Mouse (Mus musculus) thymus, adult 2 months (tissue): Measurements from ENCODE around the gene Tsen54. TPM values are rescaled to one million over a fixed set of nuclear protein-coding genes. Genes with fewer than 3 reads are reported as not detected.
"Not testable (repeated sequence)": the region's sequence is repeated elsewhere in the genome, so short reads cannot be mapped to it uniquely, and the experiment has no call there.

Source experiments
- DNase-seq: peaks from one replicate; pipeline ENCODE4 v3.0.0; 2021
- H3K27ac ChIP-seq: fragments of 200-500 bp; 2 replicates; pipeline ENCODE4 v1.5.1; 2012; ENCODE audit warnings: low read length, control low read depth; ENCODE audit not compliant: control insufficient read depth, insufficient read depth
- H3K27me3 ChIP-seq: fragments of 200-500 bp; 2 replicates; pipeline ENCODE4 v1.6.1; 2012; ENCODE audit warnings: mild to moderate bottlenecking, low read length, moderate library complexity, mixed read lengths; ENCODE audit not compliant: control insufficient read depth, insufficient read depth
- H3K36me3 ChIP-seq: fragments of 200-500 bp; 2 replicates; pipeline ENCODE4 v1.6.1; 2012; ENCODE audit warnings: mild to moderate bottlenecking, low read length, moderate library complexity; ENCODE audit not compliant: control insufficient read depth, insufficient read depth
- H3K4me1 ChIP-seq: fragments of 200-500 bp; replicated peaks from 2 replicates; pipeline ENCODE4 v1.6.1; 2012; ENCODE audit warnings: low read length; ENCODE audit not compliant: control insufficient read depth, insufficient read depth
- H3K4me3 ChIP-seq: fragments of 200-500 bp; 2 replicates; pipeline ENCODE4 v1.5.1; 2012; ENCODE audit warnings: mild to moderate bottlenecking, low read length, control low read depth, moderate library complexity; ENCODE audit not compliant: control insufficient read depth, insufficient read depth
- CTCF ChIP-seq: fragments of 200-500 bp; IDR thresholded peaks from 2 replicates; pipeline ENCODE4 v1.5.1; 2012; ENCODE audit warnings: mild to moderate bottlenecking, control low read depth, low read length, moderate library complexity, borderline replicate concordance; ENCODE audit not compliant: control insufficient read depth, poor library complexity, insufficient read depth; ENCODE audit errors: extremely low read depth
- POLR2A ChIP-seq: fragments of 200-500 bp; IDR thresholded peaks from 2 replicates; pipeline ENCODE4 v1.6.1; 2012; ENCODE audit warnings: mild to moderate bottlenecking, low read length, control low read depth, moderate library complexity; ENCODE audit not compliant: control insufficient read depth, poor library complexity, insufficient read depth; ENCODE audit errors: extremely low read depth
- WGBS: fragments of 180-500 bp; shearing (Covaris S2); methylation state at CpG from one replicate; pipeline ENCODE4 v1.1.7; 2018; 5-methylcytosine and 5-hydroxymethylcytosine counted together
- polyA plus RNA-seq: library from polyadenylated mRNA; depleted of rRNA; stranded (reverse); fragments of >200 nt; gene quantifications from 2 replicates; pipeline ENCODE4 v1.2.3, GENCODE M21; 2012

The Tsen54 gene
- polyA plus RNA-seq, 1 experiment = 34.3 TPM

DNA sequence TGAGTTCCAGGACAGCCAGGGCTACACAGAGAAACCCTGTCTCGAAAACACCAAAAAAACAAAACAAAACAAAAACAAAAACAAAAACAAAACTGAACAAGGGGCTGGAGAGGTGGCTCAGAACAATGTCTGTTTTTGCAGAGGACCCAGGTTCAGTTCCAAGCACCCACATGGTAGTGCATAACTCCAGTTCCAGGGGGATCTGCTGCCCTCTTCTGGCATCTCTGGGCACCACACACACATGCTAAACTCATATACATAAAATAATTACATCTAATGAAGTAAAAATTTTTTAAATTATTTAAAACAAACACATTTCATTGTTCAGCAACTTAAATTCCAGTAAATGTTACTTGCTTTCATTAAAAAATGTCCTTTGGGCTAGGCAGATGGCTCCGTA lies 31.3 kb downstream of the Tsen54 start:
- Histone ChIP-seq H3K36me3 (peaks cover 26% of the 10 kb centered on the region), H3K27me3 (no peaks in the 10 kb centered on the region), H3K4me3 (no peak overlapping the region), H3K27ac (no peak overlapping the region), H3K4me1 (no peaks in the 10 kb centered on the region)
- 93% methylated on average over 2 of the region's 2 CpGs for WGBS
- no peak for TF ChIP-seq CTCF
- TF ChIP-seq POLR2A = no peak
- DNase-seq = no peak

DNA sequence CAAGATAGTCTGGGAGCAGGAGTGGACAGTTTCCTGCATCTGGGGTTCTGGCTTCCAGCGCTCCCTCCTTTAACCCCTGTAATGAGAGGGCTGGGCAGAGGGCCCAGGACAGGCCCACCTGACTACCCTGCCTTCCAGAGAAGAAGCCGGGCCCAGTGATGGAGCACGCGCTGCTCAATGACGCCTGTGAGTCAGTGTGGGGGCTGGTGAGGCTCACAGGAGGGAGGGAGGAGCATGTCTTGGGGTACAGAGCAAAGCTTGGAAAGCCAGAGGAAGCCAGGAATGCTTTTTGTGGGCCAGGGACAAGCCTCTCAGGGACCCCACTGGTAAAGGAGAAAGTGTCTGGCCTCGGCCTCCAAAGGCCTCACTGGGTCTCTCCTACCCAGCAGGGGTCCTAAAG lies 40.1 kb downstream of the Tsen54 start:
- no peak overlapping the region for H3K27ac ChIP-seq
- no peak for DNase-seq
- TF ChIP-seq POLR2A = no peak
- TF ChIP-seq CTCF = no peak
- WGBS = 95% methylated on average over 6 of the region's 6 CpGs
- peaks cover 21% of the 10 kb centered on the region for H3K36me3 ChIP-seq
- no peak overlapping the region for H3K4me3 ChIP-seq
- H3K4me1 ChIP-seq = peaks cover 9% of the 10 kb centered on the region; the same call in 1 of the 2 replicates
- H3K27me3 ChIP-seq = peaks cover 14% of the 10 kb centered on the region; the same call in 1 of the 2 replicates

DNA sequence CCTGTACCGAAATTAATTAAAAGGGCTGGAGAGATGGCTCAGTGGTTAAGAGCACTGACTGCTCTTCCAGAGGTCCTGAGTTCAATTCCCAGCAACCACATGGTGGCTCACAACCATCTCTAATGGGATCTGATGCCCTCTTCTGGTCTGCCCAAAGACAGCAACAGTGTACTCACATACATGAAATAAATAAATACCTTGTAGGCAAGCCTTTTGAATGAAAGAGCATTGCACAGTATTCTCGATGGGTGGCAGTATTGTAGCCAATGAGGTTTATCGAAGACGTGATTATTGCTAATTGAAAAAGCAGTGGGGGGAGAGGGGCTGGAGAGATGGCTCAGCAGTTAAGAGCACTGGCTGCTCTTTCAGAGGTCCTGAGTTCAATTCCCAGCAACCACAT lies 42.6 kb downstream of the Tsen54 start:
- not testable (repeated sequence) for H3K4me1 ChIP-seq, DNase-seq, H3K27ac ChIP-seq, H3K36me3 ChIP-seq, H3K4me3 ChIP-seq
- peaks cover 14% of the 10 kb centered on the region; the same call in 1 of the 2 replicates for H3K27me3 ChIP-seq
- 96% methylated on average over 4 of the region's 4 CpGs for WGBS

DNA sequence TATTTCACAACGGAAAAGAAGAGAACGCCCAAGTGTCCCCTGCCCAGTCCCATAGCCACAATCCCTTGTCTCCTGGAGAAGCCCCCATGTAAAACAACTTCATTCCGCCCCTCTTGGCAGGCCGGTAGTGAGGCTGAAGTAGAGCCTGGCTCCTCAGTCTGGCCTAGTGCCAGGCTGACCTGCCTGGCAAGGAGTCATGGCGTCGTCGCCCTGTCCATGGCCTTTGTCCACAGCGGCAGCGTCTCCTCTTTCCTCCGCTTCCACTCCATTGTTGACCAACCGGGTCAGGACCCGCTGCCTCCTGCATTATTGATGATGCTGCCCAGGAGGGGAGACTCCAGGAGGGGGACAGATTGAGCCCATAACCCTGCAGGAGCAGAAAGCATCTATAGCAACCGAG lies 43.4 kb downstream of the Tsen54 start:
- 79% methylated on average over 13 of the region's 13 CpGs for WGBS
- DNase-seq = no peak
- H3K27ac ChIP-seq = no peak overlapping the region
- H3K27me3 ChIP-seq = peaks cover 14% of the 10 kb centered on the region; the same call in 1 of the 2 replicates
- TF ChIP-seq POLR2A = no peak
- TF ChIP-seq CTCF = no peak
- peaks cover 9% of the 10 kb centered on the region; the same call in 1 of the 2 replicates for H3K4me1 ChIP-seq
- no peaks in the 10 kb centered on the region for H3K36me3 ChIP-seq
- no peak overlapping the region for H3K4me3 ChIP-seq

DNA sequence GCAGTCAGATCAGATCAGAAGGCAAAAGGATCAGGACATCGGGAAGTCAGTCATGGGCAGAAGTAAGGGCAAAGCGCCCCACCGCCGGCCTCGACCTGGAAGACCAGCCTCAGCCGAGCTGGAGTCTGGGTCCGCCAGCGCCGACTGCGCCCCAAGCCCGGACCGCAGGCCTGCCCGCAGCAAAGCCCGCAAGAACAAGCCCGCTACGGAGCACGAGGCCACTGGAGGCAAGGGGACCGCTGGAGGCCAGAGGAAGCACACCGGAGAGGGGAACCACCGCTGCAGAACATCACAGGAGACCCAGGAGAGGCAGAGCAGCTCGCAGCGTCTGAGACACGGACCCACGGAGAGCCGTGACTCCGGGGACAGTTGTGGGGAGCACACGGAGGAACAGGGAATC lies 43.8 kb downstream of the Tsen54 start, which contains the start of gene Myo15b:
Gene Myo15b (plus strand): TSS at position 53 of the 400 bp plus-strand sequence.
- Histone ChIP-seq H3K36me3 (no peaks in the 10 kb centered on the region), H3K27ac (no peak within 1 kb of the TSS), H3K4me1 (peaks cover 9% of the 10 kb centered on the region; the same call in 1 of the 2 replicates), H3K27me3 (peaks cover 14% of the 10 kb centered on the region; the same call in 1 of the 2 replicates), H3K4me3 (peak within 1 kb of the TSS; percentile 18)
- no peak for TF ChIP-seq CTCF
- no peak for TF ChIP-seq POLR2A
- DNase-seq = no peak
- 10% methylated on average over 27 of the region's 27 CpGs for WGBS

DNA sequence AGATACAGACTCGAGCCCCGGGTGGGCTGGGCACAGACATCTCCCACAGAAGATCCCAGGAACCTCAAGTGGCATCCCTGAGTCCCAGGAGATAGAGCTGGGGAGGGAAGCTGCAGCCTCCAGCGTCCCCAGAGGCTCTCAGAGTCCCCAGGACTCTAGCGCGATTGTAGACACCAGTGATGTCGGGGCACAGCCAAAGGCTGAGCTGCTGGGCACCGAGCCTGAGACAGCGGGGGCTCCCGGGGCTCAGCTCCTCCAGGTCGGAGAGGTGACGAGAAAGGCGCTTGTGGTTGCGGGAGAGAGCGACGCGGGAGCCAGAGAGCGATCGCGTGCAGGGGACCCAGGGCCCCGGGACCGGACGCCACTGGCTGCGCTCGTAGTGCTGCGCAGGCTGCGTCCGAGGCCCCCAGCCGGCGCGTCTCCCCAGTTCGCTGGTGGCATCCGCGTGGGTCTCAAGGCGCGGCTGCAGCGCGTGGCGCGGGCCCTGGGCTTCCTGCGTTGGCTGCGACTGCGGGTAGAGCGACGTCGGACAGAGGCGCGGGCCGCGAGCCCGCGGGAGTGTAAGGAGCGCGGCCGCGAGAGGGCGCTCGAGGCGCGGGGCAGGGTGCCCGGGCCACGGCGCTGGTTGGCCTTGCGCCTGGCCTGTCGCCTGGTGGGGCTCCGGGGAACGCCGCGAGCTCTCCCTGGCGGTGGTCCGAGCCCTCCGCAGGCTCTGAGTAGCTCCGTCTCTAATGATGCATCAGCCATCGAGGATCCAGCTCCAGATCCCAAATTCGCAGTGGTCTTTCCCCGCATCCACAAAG lies 44.8 kb downstream of the Tsen54 start:
- WGBS = 3% methylated on average over 75 of the region's 75 CpGs
- Histone ChIP-seq H3K4me3 (peak overlapping the region; percentile 18), H3K36me3 (no peaks in the 10 kb centered on the region), H3K27me3 (peaks cover 14% of the 10 kb centered on the region; the same call in 1 of the 2 replicates), H3K4me1 (peaks cover 9% of the 10 kb centered on the region; the same call in 1 of the 2 replicates), H3K27ac (no peak overlapping the region)
- peak; percentile 83 for DNase-seq
- TF ChIP-seq POLR2A = no peak
- peak; percentile 99 for TF ChIP-seq CTCF
